Mouse (Mus musculus) retina, embryonic 14.5 days (tissue): ENCODE data around the gene Hgf.

Experiments used
- DNase-seq: peaks from one replicate; pipeline ENCODE4 v3.0.0-alpha.2; 2015; ENCODE audit warnings: low spot score

Hgf gene

DNA sequence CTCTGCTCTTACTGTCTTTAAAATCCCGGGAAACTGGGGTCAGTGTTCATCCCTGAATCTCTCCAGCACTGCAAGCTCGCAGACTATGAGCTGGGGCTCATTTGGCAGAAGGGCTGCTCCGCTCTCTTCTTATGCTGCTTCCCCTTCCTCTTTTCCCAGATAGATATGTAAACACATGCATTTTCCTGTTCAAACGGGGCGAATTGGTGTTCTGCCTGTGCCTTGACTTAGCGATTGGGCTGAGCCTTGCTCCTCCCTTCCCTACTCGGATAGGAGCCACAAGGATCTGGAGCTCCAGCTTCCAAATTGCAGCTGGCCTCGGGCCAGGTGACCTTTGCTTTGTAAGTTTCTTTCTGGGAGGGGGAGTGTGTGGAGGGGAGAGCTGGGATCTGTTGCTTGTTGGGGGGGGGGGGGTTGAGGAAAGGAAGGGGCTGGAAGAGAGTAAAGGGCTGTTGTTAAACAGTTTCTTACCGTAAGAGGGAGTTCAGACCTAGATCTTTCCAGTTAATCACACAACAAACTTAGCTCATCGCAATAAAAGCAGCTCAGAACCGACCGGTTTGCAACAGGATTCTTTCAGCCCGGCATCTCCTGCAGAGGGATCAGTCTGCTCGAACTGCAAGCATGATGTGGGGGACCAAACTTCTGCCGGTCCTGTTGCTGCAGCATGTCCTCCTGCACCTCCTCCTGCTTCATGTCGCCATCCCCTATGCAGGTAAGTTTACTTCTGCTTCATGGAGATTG lies at the start of gene Hgf:
Hgf (plus strand) TSS at position 192 of the 744 bp plus-strand sequence.
- peak; percentile 37 for DNase-seq

DNA sequence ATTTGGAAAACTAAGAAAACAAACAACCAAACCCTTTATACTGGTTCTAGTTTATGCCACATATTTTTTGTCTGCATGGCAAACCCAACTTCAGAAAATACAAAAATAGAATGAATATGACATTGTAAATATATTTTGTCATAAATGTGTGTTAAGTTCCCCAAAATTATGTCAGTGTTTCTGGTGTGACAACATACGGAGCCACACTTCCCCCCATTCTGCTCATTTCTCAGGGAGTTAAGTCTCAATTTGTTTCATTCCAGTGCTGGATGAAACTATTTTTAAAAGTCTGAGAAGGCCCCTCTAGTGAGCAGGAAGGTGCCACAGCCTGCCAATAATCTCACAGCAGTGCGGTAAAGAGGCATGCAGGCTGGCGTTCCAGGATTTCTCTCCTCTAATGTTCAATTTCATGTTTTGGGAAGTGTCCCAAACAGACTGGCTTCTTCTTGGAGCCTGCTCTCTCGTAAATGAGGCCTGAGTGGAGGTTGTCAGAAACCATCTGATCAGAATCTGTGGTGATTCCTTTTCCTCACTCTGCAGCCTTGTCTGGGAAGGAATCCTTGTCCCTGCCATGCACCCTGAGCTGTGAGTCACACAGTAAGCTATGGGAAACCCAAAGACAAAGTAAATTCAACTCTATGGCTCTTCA lies 46.5 kb upstream of the Hgf start:
- DNase-seq, result no peak

GRCm38 (mm10) chr5:16531619-16532277 lies 21.5 kb upstream of the Hgf start:
- no peak for DNase-seq

DNA sequence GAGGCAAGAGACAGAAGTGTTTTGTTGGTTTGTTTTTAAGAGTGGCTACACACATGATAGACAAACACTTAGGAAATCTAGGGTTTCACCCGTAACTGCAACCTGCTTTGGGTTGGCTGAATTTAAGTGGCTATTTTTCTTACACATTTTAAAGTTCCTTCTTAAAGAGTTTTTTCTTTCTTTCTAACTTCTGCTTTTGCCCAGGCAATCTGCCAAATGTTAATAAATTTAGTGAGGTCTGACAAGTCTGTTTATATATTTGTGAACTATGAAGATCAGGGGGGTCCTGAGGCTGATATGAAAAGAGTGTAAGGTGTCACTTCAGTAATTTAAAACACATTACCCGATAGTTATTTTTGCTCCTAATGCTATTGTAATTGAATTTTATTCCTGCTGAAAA lies 15.2 kb upstream of the Hgf start:
- no peak for DNase-seq

- no peak for DNase-seq
Observed at GRCm38 (mm10) chr5:16541561-16542116, 11.7 kb upstream of the Hgf start.

DNA sequence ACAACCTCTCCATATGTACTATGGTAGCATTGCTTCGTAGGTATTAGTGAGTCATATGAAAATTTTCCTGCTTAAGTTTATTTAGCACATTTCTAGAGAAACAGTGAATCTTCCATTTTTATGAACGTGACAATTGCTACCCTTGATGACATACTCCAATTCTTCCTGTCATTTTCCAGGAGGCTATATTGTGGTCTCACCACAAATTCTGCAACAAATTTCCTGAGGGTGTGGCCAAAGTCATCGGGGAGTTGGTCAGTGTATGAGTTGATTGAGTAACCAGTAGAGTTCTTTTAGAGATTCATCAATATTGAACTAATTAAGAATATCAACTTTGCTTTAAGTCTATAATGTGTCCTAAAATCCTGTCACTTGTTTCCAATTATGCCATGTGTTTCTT lies 5.8 kb upstream of the Hgf start:
- DNase-seq, result no peak

GRCm38 (mm10) chr5:16552647-16553046 lies 648 bp upstream of the Hgf start:
- DNase-seq, result no peak

GRCm38 (mm10) chr5:16560247-16560646 lies 7.0 kb downstream of the Hgf start:
- DNase-seq, result no peak

GRCm38 (mm10) chr5:16568997-16569396 lies 15.7 kb downstream of the Hgf start:
- DNase-seq, result no peak

GRCm38 (mm10) chr5:16577882-16578742 lies 24.8 kb downstream of the Hgf start:
- DNase-seq, result peak; percentile 65

DNA sequence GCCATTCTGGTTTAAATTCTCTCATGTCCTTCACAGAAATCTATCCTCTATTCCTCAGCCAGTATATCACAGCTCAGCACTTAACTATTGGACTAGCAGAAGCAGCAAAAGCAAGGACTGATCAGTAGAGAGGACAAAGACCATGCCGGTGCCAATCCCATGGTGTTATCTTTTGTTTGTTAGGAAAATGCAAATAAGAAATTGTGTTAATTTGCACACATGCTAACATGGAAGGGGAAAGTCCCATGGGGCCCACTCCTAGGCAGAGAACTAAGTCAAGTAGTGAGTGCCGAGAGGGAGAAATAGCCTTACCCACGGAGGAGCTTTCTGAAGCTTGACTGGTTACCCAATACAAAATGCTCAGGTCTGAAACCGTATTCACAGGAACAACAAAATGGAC lies 42.4 kb downstream of the Hgf start:
- no peak for DNase-seq

DNA sequence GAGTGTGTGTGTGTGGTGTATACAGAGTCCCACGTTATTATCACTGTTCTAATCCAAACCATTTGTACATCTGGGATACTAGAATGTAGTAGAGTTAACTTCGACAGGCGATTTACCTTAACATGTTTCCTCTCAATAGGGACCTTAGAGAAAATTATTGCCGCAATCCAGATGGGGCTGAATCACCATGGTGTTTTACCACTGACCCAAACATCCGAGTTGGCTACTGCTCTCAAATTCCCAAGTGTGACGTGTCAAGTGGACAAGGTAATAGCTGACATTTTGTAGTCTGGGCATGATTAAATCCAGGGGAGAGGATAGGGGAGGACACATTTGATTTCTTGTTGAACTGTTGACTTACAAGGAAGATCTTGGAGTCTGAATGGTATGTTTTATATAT lies 44.7 kb downstream of the Hgf start:
- DNase-seq, result no peak

DNA sequence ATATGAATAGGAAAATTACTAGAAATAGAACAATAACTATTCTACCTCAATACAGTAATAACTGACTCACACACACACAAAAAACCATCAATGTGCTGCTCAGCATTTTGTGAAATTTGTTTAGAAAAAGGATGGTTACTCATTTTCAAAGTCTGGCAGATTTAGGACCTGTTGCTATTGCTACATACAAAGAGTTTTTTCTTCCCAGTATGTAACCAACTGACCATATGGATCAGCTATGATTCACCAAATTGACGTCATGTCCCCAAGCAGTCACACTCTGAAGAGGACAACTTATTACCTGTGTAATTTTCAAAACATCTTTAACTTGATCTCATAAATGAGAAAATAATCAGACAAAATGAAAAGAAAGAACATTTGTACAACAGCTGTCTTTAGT lies 48.2 kb downstream of the Hgf start:
- no peak for DNase-seq

DNA sequence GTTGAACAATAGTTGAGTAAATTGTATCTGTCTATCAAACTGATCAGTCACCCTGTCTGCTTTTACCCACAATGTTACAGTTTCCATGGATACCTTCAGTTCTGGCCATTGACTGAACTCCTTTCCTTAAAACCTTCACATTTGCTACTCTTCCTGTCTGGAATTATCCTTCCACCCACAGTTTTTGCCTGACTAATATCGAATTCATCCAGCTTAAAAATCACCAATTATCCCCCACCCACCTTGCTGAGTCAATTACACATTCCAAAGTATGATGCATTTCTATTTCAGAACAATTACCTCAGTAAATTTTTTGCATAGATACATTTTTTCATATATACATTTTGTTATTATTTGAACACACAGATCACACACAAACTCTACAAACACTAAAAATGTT lies 79.7 kb downstream of the Hgf start:
- DNase-seq, result no peak

- DNase-seq, result no peak
Observed at GRCm38 (mm10) chr5:16646417-16646816, 93.1 kb downstream of the Hgf start.

DNA sequence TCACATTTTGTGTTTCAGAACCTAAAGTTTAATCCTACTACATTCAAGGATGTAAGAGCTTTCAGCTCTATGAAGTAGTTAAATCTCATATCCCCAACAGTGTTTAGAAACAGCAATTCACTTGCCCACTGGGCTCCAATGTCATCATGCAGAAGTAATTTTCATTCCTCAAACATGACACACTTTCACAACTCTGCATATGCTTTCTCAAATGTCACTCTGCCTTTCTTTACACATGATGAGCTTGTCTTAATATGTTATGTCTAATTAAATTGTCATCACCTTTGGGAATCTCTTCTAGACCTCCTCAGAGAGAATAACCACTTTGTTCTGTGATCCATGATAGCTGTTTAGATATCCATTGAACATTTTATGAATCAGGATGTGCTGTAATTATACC lies 94.4 kb downstream of the Hgf start:
- DNase-seq, result peak; percentile 57

DNA sequence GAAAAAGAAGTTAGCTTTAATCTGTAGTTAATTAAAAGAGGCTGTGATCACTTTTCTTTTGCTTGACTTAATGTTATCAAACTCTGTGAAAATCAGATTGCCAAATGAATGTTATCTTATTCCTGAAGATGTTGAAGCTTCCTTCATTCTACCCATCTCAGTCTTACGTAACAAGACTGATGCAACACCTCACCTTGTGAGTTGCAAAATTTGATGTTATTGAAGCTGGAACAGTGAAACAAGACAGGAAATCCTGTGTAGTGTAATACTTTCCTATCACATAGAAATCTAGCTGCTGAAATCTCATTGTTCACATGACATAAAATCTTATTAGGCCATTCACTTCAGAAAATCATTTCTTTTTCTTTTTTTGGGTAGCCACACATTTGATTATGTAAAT lies 96.9 kb downstream of the Hgf start:
- DNase-seq, result no peak

DNA sequence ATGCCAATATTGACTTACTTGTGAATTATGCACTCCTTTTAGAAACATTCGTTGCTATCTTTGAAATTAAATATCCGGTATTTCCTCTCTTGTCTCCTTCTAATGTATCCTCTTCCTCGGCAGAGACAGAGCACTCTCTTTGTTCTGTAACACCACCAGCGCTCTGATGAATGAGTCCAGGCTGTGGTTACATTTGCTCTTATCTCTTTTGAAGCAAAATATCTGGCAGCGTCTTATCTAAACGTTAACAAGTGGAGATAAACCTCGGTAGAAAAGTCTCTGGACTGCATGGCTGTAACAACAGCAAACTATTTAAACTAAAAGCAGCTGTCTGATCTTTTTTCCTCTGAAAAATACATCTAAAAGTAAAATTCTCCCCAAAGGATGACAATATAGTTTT lies 100.7 kb downstream of the Hgf start:
- no peak for DNase-seq
